Mouse (Mus musculus) right cerebral cortex, postnatal 4 days (tissue): ENCODE data around the gene Cdpf1.
"Not testable (repeated sequence)": the region's sequence is repeated elsewhere in the genome, so short reads cannot be mapped to it uniquely, and the experiment has no call there.

Experiments
- DNase-seq: peaks from one replicate; pipeline ENCODE4 v3.0.0-alpha.2; 2022

The Cdpf1 gene

DNA sequence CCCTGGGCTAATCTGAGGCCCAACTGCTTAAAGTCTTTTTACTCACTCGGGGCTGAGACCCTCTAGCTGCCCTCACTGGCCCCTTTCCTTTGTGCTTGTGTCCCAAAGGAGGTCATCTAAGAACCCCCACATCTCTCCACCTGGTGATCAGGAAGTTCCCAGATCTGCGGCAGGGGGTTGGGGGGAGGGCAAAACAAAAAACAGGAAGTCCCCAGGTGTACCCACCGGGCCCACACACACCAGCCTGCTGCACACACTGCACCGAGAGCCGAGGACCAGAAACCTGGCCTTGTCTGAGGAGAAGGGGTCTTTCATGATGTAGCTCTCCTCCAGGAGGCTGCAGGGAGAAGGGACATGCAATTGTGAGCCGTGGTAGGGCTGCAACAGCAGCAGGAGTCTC, 3.5 kb downstream of the Cdpf1 start:
- DNase-seq: no peak

DNA sequence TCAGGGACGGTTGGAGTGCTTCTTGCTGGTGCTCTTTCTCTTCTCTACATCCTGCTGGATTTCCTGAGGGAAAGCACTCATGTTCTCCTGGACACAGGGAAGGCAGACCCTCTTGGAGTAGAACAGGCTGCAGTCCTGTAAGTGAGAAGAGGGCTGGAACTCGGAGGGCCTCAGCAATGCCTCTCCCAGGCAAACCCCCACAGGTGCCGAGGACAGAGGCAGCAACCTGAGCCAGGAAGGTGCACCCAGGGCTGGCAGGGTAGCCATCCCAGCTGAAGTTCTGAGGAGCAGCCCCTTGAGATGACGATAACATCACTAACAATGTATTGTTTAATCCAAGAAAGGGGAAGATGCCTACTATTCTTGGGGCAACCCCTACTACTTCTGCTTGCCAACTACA, 4.1 kb downstream of the Cdpf1 start:
- no peak for DNase-seq

DNA sequence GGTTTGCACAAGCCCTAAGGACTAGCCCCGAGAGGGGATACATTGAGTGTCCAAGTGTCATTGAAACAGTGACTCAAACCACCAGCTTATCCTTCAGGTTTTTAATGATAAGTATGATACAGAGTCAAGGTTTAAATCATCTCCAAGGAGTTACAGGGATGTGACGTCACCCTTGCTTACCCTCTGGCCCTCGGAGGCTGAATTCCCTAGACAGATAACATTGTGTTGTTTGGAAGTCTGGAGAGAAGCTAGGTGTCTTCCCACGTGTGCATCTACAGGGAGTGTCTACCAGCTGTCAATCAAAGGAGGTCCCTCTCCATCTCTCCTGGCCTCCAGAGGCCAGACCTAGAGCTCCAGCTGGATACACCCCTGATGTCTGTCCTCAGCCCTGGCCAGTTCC, 4.6 kb downstream of the Cdpf1 start:
- no peak for DNase-seq

DNA sequence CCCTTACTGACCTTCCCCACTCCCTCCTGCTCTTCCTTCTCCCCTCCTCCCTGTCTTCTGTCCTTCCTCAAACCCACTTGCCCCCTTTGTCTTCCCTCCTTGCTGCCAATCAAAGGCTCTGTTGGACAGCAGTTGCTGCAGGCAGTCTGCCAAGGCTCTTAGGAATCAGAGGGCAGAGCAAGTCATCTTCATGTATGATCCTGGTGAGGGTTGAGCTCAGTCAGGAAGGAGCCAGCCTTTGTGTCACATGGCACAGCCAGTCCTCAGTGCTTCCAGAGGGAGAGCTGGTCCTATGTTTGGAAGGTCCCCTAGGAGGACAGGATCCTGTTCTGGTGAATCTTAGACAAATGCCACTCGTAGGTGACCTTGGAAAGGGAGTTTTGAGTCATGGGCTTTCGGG, 8.6 kb downstream of the Cdpf1 start:
- DNase-seq: no peak

DNA sequence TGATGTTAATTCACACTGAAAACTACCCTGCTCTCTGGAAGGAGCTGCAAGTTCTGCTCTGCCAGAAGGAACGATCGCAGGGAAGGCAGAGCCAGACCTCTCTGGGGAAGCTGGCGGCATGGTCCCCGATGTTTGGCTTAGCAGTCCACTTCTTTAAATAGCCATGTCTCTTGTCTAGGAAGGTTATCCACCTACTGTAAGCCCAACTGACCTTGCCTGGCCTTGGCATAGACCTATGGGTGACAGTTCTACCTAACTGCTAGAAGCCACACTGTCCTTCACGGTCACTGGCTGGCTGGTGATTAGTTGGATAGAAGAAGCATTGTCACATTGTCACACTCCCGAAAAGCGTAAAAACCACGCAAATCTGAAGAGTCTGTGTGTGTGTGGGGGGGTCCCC, 12.8 kb downstream of the Cdpf1 start:
- no peak for DNase-seq

DNA sequence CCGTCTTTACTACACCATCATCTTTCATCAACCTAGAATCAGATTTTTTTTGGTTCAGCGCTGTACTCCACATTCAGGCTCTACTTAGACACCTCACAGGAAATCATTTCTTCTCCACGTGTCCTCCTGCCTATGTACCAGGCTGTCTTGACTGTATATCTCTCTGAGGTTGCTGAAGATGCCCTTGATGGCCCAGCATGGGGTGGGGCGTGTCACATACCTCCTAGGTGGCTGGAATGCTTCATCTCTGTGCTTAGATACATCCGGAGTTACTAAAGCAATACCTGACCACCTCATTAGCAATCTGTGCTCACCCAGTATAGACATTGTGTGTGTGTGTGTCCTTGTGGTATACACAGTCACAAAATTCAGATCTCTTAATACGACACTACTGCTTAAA, 16.0 kb downstream of the Cdpf1 start:
- no peak for DNase-seq

DNA sequence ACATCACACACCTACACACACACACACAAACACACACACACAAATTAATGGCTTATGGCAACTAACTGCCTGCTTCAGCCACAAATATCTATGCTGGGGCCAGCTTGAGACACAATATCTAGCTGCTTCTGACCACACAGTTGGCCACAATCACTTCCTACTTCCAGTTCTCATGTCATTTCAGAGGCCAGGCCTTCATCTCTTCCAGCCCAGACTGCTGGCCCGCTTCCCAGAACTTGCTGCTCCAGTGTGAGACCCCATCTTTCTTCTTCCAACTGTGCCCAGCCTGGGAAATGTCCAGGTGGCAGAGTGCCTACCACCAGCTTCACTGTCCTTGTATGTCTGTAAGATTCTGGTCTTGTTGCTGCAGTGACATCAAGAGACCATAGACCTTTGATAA, 18.7 kb downstream of the Cdpf1 start:
- DNase-seq: peak; percentile 75

DNA sequence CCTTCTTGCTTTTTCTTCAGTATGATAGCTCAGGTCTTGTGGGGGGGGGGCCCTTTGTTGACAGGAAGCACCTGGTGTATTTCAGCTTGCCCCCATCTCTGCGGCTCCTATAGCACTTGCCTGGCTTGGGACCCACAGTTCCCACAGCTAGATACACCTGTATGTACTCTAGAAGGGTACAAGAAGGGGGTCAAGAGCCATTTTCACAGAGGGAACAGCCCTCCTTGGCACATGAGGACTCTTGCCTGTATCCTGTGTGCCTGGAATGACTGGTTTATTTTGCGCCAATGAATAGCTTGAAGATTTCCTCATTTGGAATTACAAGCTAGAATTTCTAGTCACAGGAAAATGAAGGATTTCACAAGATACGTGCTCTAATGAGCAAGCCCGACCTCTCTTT, 20.0 kb downstream of the Cdpf1 start:
- DNase-seq: no peak

DNA sequence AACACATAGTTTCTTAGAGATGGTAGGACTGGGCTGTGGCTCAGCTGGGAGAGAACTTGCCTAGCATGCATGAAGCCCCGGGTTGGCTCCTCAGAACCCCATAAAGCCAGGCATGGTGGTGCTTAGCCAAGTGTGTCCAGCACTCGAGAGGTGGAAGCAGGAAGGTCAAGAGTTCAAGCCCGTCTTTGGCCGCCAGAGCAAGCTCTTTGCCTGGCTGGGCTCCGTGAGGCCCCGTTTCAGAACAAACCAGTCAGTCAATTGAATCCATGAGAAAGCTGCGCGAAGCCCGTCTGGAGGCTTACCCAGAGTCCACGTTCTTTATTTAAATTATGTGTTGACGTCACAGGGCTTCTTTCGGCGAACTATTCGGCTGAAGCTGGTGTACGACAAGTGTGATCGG, 22.9 kb downstream of the Cdpf1 start:
- DNase-seq: no peak

DNA sequence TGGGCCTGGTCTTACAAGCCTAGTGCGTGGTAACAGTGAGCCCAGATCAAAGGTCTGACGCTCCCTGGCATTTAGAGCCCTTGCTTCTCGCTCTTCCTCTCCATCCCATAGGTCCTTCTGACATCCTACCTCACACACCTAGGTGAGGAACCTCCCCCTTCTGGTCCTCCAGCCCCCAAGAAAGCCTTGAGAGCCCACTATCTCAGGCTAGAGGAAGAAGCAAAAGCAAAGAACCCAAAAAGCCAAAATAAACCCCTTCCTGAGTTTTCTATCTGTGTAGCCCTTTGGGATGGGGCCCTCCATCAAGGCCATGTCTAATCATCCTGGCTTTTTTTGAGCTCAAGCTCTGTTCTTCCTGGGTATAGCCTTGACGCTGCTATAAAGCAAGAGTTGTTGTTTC, 23.4 kb downstream of the Cdpf1 start:
- no peak for DNase-seq

DNA sequence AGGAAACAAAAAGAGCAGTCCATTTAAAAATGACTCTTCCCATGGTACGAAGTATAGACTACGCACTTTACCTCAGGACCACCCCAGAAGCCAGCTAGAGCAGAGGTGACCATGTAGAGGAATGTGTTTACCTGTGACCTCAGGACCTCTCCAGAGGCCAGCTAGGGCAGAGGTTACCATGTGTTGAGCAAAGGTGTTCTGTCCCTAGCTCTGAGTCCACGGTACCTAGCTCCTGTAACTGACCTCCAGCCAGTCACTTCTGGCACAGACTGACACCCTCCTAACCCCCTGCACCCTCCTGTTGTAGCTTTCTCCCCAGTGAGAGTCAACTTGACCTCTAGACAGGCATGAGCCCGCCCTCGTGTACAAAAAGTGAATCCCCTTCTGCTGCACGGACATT, 24.0 kb downstream of the Cdpf1 start:
- no peak for DNase-seq

DNA sequence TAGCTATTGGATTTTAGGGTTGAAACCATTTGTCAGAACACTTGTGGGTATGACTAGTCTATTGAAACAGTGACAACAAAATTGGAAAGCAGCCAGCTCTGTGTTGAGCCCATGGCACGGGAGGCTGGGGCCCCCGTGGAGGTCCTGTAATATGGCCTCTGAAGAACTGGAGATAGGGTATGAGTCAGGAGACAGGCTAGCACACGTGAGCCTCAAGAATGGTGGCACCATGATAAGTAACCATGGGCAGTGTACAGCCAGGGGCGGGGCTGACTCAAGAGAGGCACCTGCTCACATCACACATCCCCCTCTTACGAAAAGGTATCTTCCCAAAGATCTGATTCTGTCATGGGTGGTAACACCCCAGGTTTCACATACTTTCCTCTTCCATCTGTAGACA, 24.8 kb downstream of the Cdpf1 start:
- no peak for DNase-seq

DNA sequence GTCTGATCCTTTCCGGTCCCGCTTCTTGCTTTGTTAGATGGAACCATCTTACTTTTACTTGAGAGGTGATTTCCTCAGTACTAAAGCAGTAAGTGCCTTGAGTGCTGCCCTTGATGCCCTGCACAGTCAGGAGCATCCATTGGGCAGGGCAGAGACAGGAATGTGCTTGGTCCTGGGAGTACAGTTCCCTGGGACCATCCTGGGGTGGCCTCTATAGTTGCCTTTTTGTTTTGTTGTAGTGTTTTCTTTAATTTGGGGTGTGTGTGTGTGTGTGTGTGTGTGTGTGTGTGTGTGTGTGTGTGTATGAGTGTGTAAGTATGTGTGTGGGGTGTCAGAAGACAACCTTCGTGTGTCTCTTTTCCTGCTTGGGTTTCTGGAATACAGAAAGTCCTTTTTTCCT, 27.2 kb downstream of the Cdpf1 start:
- no peak for DNase-seq

DNA sequence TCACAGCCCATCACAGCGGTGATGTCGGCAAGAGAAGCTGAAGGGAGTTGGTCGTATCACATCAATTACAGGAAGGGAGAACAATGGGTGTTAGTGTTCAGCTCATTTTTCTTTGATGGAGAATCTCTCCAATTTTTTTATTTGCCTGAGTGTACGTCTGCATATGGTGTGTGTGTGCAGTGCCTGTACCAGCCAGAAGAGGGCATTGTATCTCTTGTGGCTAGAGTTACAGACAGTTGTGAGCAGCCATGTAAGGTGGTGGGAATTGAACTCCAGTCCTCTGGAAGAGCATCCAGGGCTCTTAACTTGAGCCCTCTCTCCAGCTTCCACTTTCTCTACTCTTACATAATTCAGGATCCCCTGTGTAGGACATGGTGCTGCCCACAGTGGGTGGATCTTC, 28.4 kb downstream of the Cdpf1 start:
- no peak for DNase-seq

DNA sequence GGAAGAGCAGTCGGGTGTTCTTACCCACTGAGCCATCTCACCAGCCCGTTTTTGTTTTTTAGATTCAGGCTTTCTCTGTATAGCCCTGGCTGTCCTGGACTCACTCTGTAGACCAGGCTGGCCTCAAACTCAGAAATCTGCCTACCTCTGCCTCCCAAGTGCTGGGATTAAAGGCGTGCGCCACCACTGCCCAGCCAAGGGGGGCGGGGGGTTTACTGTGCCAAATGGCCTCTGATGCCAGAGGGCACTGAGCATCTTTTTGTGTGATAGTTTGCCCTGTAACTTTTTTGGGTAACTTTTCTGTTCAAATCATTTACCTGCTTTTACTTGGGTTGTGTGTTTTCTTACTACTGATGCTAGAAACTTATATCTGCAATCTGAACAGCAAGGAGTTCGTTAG, 32.6 kb downstream of the Cdpf1 start:
- DNase-seq: not testable (repeated sequence)

DNA sequence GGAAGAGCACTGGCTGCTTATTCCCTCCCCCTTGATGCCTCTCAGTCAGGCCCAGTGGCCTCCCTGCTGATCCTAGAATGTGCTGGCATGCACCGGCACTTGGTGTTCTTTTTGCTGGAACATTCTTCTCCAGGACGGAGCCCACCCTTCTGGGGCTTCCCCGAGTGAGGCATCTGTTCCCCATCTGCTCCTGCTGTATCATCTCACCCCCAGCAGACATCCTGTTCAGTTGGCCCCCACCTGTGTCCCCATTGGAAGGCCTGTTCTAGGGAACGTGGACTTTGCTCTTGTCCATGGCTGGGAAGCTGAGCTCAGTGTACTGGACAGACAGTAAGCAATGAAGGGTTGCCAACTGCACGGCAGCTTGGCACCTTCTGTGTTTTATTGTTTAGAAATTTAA, 34.7 kb downstream of the Cdpf1 start:
- DNase-seq: no peak

DNA sequence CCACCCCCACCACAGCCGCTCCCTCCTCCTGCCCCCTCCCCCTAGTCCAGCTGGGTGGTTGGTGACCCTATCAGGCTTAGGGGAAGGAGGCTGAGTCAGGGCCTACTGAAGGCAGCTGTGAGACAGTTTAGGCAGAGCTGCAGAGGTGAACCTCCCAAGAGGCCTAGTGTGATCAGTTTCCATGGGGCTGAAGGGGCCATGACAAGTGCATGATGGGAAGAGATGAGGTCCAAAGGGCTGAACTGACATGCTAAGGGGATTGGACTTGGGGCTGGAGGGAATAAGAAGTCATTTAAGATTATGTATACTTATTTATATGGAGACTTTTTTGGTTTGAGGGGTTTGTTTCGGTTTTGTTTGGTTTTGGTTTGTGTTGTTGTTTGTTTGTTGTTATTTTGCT, 35.3 kb downstream of the Cdpf1 start:
- DNase-seq: no peak

DNA sequence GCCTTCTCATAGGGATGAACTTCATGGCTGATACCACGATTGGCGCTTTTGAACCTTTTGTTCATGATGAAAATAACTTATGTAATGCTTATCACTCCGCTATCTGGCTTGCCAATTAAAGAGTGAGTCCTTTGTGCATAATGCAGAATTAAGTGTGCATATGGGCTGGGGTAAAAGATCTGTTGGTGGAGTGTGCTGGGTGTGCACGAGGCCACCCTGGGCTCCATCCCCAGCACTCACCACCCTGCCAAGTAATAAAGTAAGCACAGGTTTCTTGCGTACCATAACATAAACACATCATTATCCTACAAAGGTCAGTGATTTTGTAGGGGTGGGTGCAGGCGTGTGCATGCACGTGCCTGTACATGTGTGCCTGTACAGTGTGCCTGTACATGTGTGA, 36.5 kb downstream of the Cdpf1 start:
- no peak for DNase-seq

DNA sequence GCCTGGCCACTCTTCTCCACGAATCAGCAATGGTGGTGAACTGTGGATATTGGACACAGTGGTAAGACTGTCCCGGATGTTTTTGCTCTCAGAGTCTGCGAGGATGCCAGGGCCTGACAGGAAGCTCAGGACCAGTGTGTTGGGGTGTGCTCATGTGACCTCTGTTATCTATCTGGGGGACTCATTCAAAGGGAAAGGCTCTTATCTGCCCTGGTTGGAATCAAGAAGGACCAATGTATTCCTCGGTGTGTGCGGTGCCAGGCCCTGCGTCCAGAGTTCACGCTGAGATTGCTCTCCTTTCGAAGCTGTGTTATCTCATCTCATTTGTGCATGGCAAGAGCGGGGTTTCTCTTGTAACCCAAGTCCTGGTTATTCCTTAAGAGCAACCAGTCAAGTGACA, 37.1 kb downstream of the Cdpf1 start:
- DNase-seq: no peak

DNA sequence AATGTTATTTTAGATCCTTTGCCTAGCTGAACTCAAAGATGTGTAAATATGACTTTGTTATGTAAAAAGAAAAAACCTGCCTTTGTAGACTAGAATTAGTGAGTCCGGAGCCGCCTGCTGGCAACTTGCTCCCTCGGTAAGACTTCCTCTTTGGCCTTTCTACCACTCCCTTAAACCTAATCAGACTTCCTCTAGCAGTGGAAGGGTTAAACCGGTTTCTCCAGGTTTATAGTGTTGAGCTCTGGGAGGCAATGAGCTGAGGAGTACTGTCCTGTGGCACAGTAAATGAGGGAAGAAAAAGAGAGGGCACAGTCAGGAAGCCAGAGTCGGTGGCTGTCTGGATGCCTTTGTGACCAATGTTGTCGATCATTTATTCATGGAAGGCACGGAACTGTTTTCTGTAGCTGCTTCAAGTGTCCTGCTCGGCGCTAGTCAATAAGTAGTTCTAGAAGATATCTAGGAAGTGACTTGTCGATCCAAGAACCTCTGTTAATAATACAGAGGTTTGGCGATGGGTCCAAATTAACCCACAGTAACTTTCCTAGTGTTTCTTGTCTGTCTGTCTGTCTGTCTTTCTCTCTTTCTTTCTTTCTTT, 39.3 kb downstream of the Cdpf1 start:
- DNase-seq: no peak

DNA sequence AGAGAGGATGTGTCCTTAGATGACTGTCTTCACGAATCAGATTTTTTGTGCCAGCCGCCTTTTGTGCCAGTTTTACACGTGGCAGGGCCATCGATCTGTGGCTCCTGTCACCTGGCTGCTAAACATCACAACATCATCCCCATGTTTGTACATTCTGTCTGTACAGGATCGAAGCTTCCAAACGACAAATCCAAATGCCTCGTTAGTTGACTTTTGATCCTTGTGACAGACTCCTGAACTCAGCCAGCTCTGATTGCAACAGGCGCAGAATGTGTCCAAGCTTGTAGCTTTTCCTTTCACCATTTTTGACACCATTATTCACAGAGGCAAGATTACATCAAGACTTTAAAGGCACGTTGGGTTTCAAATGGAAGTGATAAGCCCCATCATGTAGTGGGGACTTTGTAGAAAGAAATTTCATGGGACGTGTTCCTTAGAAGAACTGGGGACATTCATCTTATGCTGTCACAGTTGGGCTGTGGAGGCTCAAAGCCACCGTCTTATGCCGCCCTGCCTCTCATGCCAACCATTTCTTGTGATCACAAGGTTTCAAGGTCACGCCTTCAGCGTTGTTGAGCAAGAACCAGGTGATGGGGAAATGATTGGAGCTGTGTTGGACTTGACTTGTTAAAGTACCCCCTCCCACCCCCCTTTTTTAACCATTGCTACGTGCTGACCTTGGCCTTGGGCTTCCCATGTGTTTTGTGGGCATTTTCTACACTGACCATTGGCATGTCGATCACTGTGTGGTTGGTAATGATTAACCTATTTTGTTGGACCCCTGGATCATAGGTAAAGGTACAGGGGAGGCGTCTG, 40.0 kb downstream of the Cdpf1 start:
- DNase-seq: no peak

DNA sequence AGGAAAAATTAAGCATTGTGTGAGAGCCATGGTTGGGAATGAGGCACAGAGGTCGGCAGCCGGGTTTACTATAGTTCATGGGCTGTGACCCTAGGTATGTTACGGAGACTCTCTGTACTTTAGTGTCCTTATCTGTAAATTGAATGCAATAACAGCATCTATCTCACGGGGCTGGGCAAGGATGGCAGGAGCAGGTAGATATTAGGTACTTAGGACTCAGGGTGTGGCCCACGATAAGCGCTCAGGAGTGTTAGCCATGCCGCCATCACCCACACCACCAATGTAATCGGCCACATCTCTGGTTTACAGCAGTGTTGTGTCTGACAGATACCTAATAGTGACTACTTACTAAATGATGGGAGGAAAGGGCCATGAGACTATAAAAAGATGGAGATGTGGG, 42.5 kb downstream of the Cdpf1 start:
- no peak for DNase-seq

DNA sequence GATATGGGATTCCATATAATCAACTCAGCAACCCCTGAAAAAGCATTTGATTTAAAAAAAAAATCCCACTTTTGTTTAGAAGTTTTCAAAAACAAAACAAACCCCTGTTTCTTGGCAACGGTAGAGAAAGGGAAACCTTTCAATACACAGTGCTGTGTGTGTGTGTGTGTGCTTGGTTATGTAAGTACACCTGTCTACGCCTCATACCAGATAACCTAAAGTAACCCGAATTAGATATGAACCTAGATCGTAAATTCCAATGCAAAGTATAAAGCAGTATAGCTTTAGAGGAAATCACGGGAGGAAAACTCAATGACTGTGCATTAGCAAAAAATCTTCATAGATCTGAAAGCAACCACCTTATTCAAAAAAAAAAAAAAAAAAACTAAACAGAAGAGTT, 44.8 kb downstream of the Cdpf1 start:
- no peak for DNase-seq

DNA sequence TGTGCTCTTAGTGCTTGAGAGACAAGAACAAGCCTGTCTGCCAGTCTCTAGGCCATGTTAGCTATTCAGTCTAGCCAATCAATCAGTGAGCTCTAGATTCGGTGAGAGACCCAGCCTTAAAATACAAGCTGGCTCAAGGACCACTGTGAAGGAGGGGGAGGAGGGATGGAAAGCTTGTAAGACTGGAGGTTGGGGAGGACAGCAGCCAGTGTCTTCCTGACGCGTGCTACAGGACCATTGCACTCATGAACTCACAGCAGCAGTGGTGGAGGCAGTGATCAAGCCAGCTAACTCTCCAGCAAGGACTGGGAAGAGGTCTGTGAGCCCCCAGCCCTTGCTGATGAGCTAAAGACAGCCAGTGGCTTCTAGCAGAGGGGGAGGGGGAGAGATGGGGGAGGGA, 46.5 kb downstream of the Cdpf1 start:
- no peak for DNase-seq

DNA sequence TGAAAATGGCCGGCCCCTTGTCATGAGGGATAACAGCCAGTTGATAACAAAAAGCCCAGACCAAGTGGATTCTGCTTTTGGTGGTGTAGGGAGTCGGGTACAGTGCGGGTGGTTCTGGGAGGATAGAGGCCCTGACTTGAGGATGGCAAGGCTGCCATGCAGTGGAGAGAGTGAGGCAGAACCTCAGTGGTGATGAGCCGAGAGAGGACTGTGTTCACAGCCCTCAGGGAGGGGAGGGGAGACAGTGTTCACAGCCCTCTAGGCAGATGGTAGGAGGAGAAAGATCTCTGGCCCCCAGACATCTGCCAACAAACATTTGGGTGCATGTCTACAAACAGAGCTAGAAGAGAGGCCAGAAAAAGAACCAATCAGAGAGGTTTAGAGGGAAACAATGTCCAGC, 48.7 kb downstream of the Cdpf1 start:
- DNase-seq: no peak
